Mouse (Mus musculus) hindbrain, postnatal 0 days (tissue): ENCODE measurements around the gene Swi5. TPM values are rescaled to one million over a fixed set of nuclear protein-coding genes. Genes with fewer than 3 reads are reported as not detected.

Source experiments
- ATAC-seq: fragments of 200-750 bp; cut with Nextera tagmentation; 2 replicates; pipeline ENCODE4 v1.8.0; 2017; ENCODE audit warnings: mild to moderate bottlenecking, moderate TSS enrichment, moderate library complexity
- DNase-seq: peaks from one replicate; pipeline ENCODE4 v3.0.0-alpha.2; 2015; ENCODE audit warnings: low spot score
- H3K27ac ChIP-seq: fragments of 300-500 bp; sonication (generic); 2 replicates; pipeline ENCODE4 v1.5.1; 2014; ENCODE audit warnings: mild to moderate bottlenecking
- H3K27me3 ChIP-seq: fragments of 300-500 bp; sonication (generic); 2 replicates; pipeline ENCODE4 v1.6.1; 2014; ENCODE audit warnings: low read length, mixed read lengths; ENCODE audit not compliant: insufficient read depth
- H3K36me3 ChIP-seq: fragments of 300-500 bp; sonication (generic); 2 replicates; pipeline ENCODE4 v1.6.1; 2014; ENCODE audit warnings: low read length, mixed read lengths; ENCODE audit not compliant: insufficient read depth
- H3K4me1 ChIP-seq: fragments of 300-500 bp; sonication (generic); 2 replicates; pipeline ENCODE4 v1.6.1; 2014; ENCODE audit warnings: antibody characterized with exemption, low read length, mixed read lengths; ENCODE audit not compliant: insufficient read depth
- H3K4me2 ChIP-seq: fragments of 300-500 bp; sonication (generic); 2 replicates; pipeline ENCODE4 v1.6.1; 2014; ENCODE audit warnings: low read depth, mild to moderate bottlenecking, low read length, moderate library complexity, mixed read lengths
- H3K4me3 ChIP-seq: fragments of 300-500 bp; sonication (generic); 2 replicates; pipeline ENCODE4 v1.5.1; 2014; ENCODE audit warnings: low read length
- H3K9ac ChIP-seq: fragments of 300-500 bp; sonication (generic); replicated peaks from 2 replicates; pipeline ENCODE4 v1.6.1; 2014; ENCODE audit warnings: mild to moderate bottlenecking, low read length, moderate library complexity, mixed read lengths
- H3K9me3 ChIP-seq: fragments of 300-500 bp; sonication (generic); 2 replicates; pipeline ENCODE4 v1.6.1; 2016; ENCODE audit warnings: low read length, mixed read lengths
- CTCF ChIP-seq: IDR thresholded peaks from 2 replicates; pipeline ENCODE4 v1.5.1; 2016; ENCODE audit warnings: antibody characterized with exemption, control low read depth, low read depth
- WGBS: fragments of 180-500 bp; shearing (Covaris S2); extraction: QIAGEN DNeasy Blood & Tissue Kit; methylation state at CpG from one replicate; pipeline ENCODE4 v1.1.7; 2014; 5-methylcytosine and 5-hydroxymethylcytosine counted together
- polyA plus RNA-seq: library from polyadenylated mRNA; unstranded; fragments of >200 nt; fragmentation: Nextera tagmentation; extraction: Ambion mirVana; gene quantifications from 2 replicates; pipeline ENCODE4 v1.2.1, GENCODE M21; 2015
- total RNA-seq: library from RNA; depleted of rRNA; stranded (reverse); fragments of >200 nt; gene quantifications from 2 replicates; pipeline ENCODE4 v1.2.3, GENCODE M21; 2014

The Swi5 gene
- total and polyA plus RNA-seq, 2 experiments from 2014 or later: 319 to 487 TPM

GRCm38 (mm10) chr2:32294348-32294747 lies 6.5 kb upstream of the Swi5 start:
- H3K27ac ChIP-seq: no peak overlapping the region
- no peaks in the 10 kb centered on the region for H3K4me1 ChIP-seq
- no peak overlapping the region for H3K4me2 ChIP-seq
- ATAC-seq (no peak), DNase-seq (no peak)
- no peak for TF ChIP-seq CTCF
- H3K27me3 ChIP-seq: no peaks in the 10 kb centered on the region
- WGBS: 67% methylated on average over 8 of the region's 8 CpGs
- no peak overlapping the region for H3K4me3 ChIP-seq
- H3K9me3 ChIP-seq: no peaks in the 10 kb centered on the region
- no peak overlapping the region for H3K9ac ChIP-seq
- H3K36me3 ChIP-seq: peaks cover 27% of the 10 kb centered on the region

- H3K9me3 ChIP-seq: no peaks in the 10 kb centered on the region
- H3K27ac ChIP-seq: no peak overlapping the region
- peak overlapping the region; percentile 62; the same call in 1 of the 2 replicates for H3K4me2 ChIP-seq
- no peaks in the 10 kb centered on the region for H3K27me3 ChIP-seq
- peak; percentile 63 for TF ChIP-seq CTCF
- no peak overlapping the region for H3K4me3 ChIP-seq
- DNase-seq (peak; percentile 67), ATAC-seq (no peak)
- no peak overlapping the region for H3K9ac ChIP-seq
- H3K36me3 ChIP-seq: peaks cover 13% of the 10 kb centered on the region; the same call in 1 of the 2 replicates
- H3K4me1 ChIP-seq: peaks cover 10% of the 10 kb centered on the region
Measured at GRCm38 (mm10) chr2:32289578-32289977, 1.7 kb upstream of the Swi5 start.

DNA sequence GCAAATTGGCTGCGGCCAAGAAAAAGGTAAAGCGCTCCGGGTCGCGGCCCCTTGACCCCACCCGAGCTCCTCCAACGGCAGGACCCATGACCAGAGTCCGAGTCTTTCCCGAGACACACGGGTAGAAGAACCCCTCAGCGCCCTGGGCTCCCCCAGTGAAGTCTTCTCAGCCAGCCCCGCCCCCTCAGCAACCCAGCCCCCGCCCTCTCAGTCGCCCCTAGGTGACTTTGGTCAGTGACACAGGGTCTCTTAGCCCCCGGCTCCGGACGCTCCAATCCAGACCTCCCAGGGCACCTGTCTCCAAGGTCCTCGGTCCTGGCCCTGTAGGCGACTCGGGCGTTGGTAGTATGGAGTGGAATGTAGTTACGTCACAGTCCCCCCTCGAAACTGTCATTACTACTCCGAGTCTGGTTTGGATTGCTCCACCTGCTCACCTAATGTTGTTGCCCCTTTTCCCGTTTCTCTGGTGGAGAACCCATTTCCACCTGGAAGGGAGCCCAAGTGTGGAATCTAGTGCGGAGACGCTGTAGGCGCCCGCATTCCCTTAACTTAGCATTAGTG lies 576 bp upstream of the Swi5 start:
- Histone ChIP-seq H3K4me3 (peak overlapping the region; percentile 58), H3K27ac (peak overlapping the region; percentile 73), H3K9me3 (no peaks in the 10 kb centered on the region), H3K4me1 (peaks cover 10% of the 10 kb centered on the region), H3K4me2 (peak overlapping the region; percentile 62), H3K9ac (peak overlapping the region; percentile 68), H3K27me3 (no peaks in the 10 kb centered on the region), H3K36me3 (peaks cover 19% of the 10 kb centered on the region; the same call in 1 of the 2 replicates)
- ATAC-seq (peak; percentile 67), DNase-seq (peak; percentile 43)
- TF ChIP-seq CTCF: no peak
- 1% methylated on average over 29 of the region's 29 CpGs for WGBS

GRCm38 (mm10) chr2:32287334-32287840 lies 488 bp downstream of the Swi5 start, which contains the start of gene Golga2:
Golga2 (plus strand) TSS chr2:32287384.
- Histone ChIP-seq H3K4me1 (peaks cover 10% of the 10 kb centered on the region), H3K9ac (peak within 1 kb of the TSS; percentile 90), H3K9me3 (no peaks in the 10 kb centered on the region), H3K4me3 (peak within 1 kb of the TSS; percentile 58), H3K27ac (peak within 1 kb of the TSS; percentile 85), H3K36me3 (peaks cover 14% of the 10 kb centered on the region; the same call in 1 of the 2 replicates), H3K27me3 (no peaks in the 10 kb centered on the region), H3K4me2 (peak within 1 kb of the TSS; percentile 92)
- TF ChIP-seq CTCF: no peak
- 3% methylated on average over 20 of the region's 23 CpGs for WGBS
- DNase-seq (no peak), ATAC-seq (no peak; the same call in 1 of the 2 replicates)

- TF ChIP-seq CTCF: no peak
- H3K27me3 ChIP-seq: no peaks in the 10 kb centered on the region
- no peaks in the 10 kb centered on the region for H3K9me3 ChIP-seq
- no peak overlapping the region for H3K4me2 ChIP-seq
- 91% methylated on average over 3 of the region's 3 CpGs for WGBS
- DNase-seq: no peak
- peaks cover 28% of the 10 kb centered on the region for H3K36me3 ChIP-seq
- H3K4me3 ChIP-seq: no peak overlapping the region
- no peak overlapping the region for H3K9ac ChIP-seq
- peaks cover 10% of the 10 kb centered on the region for H3K4me1 ChIP-seq
- ATAC-seq: no peak
- H3K27ac ChIP-seq: no peak overlapping the region
Measured at GRCm38 (mm10) chr2:32283986-32284385, 3.9 kb downstream of the Swi5 start.

DNA sequence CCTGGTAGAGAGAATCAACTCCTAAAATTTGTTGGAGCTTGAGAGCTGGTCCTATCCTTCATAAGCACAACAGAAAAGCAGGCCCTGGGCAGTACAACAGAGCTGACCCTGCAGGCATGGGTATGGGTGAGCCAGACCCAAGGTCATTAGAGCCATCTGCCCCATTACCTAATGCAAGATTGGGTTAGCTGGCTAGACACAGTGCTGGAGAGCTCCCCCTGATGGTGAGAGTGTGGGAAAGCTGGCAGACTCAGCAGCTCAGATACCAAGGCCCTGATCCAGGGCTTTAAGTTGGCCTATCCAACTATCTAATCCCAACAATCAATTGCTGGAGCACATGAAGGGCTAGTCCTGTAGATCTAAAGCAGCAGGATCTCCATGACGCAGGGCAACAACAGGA lies 5.1 kb downstream of the Swi5 start:
- Histone ChIP-seq H3K4me3 (no peak overlapping the region), H3K9me3 (no peaks in the 10 kb centered on the region), H3K27me3 (no peaks in the 10 kb centered on the region), H3K36me3 (peaks cover 34% of the 10 kb centered on the region), H3K27ac (no peak overlapping the region), H3K9ac (no peak overlapping the region), H3K4me2 (no peak overlapping the region), H3K4me1 (peaks cover 10% of the 10 kb centered on the region)
- peak; percentile 65 for DNase-seq
- no peak for ATAC-seq
- 81% methylated on average over 1 of the region's 1 CpGs for WGBS
- peak; percentile 67 for TF ChIP-seq CTCF

DNA sequence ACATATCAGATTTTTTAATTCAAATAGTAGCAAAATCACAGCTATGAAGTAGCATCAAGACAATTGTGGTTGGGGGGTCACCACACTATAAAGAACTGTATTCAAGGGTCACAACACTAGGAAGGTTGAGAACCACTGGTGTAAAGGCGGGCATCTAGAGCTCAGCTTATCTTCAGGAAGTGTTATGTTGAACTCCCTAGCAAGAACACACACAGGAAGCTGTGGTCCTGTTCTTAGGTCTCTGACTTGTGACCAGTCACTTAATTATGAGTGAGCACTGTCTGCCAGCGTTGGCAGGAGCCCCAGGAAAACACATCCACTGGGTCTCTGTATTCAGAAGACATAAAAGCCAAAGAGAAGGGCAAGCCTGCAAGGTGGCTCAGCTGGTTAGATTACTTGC lies 5.6 kb downstream of the Swi5 start:
- 95% methylated on average over 2 of the region's 2 CpGs for WGBS
- TF ChIP-seq CTCF: no peak
- DNase-seq (no peak), ATAC-seq (no peak)
- no peaks in the 10 kb centered on the region for H3K27me3 ChIP-seq
- H3K4me1 ChIP-seq: peaks cover 10% of the 10 kb centered on the region
- peaks cover 38% of the 10 kb centered on the region for H3K36me3 ChIP-seq
- H3K4me3 ChIP-seq: no peak overlapping the region
- H3K27ac ChIP-seq: no peak overlapping the region
- no peaks in the 10 kb centered on the region for H3K9me3 ChIP-seq
- no peak overlapping the region for H3K4me2 ChIP-seq
- H3K9ac ChIP-seq: no peak overlapping the region
